Mouse (Mus musculus) brown adipose tissue, adult 24 weeks (tissue): Measurements from ENCODE around the gene Pknox2. TPM values are rescaled to one million over a fixed set of nuclear protein-coding genes. Genes with fewer than 3 reads are reported as not detected.

Experiments
- H3K27ac ChIP-seq: fragments of 200-500 bp; replicated peaks from 2 replicates; pipeline ENCODE4 v1.5.1; 2012; ENCODE audit warnings: low read depth, mild to moderate bottlenecking, low read length
- H3K4me1 ChIP-seq: fragments of 200-500 bp; 2 replicates; pipeline ENCODE4 v1.6.1; 2012; ENCODE audit warnings: low read length, mixed read lengths; ENCODE audit not compliant: control insufficient read depth, insufficient read depth, insufficient read length
- H3K4me3 ChIP-seq: fragments of 200-500 bp; 2 replicates; pipeline ENCODE4 v1.5.1; 2012; ENCODE audit warnings: low read depth, mild to moderate bottlenecking, low read length, moderate library complexity; ENCODE audit not compliant: insufficient read depth
- polyA plus RNA-seq: library from polyadenylated mRNA; stranded (reverse); fragments of >200 nt; gene quantifications from 2 replicates; pipeline ENCODE4 v1.2.4, GENCODE M21; 2012; ENCODE audit not compliant: missing spikeins, insufficient read depth, insufficient read length

The Pknox2 gene
- polyA plus RNA-seq, 1 experiment, result 1.7 TPM

DNA sequence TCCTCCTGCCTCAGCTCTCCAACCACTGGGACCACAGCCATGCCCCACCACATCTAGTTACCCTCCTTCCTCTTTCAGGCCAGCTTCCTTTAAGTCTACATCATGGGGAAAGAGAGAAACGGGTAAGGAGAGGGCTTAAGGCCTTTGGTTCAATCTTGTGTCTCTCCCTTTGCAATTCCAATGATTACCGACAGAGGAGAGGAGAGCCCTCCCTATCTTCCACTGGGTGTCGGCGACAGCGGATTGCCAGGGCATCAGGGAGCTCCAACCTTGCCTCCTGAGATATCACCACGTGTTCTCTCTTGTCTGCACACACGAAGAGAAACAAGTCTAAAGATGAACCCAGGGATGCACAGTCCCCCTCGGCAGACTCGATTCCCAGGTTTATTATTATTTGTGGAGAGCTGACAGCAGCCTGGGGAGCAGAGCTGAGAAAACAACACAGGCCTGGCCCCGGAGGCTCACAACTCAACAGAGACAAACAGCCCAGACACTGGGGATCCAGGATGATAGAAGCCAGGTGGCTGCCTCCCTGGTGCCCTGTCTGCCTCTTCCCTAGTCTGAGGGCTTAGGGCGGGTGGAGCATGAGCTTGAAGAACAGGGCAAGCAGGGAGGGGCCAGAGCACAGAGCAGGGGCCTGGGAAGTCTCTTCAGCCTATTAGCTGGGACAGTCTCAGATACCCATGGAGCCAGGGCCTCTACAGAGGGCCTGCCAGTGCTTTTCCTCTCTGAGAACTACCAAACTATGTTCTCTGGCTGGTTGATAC, 170.4 kb downstream of the Pknox2 start:
- no peak overlapping the region for H3K27ac ChIP-seq
- no peaks in the 10 kb centered on the region for H3K4me1 ChIP-seq
- H3K4me3 ChIP-seq, result no peak overlapping the region

DNA sequence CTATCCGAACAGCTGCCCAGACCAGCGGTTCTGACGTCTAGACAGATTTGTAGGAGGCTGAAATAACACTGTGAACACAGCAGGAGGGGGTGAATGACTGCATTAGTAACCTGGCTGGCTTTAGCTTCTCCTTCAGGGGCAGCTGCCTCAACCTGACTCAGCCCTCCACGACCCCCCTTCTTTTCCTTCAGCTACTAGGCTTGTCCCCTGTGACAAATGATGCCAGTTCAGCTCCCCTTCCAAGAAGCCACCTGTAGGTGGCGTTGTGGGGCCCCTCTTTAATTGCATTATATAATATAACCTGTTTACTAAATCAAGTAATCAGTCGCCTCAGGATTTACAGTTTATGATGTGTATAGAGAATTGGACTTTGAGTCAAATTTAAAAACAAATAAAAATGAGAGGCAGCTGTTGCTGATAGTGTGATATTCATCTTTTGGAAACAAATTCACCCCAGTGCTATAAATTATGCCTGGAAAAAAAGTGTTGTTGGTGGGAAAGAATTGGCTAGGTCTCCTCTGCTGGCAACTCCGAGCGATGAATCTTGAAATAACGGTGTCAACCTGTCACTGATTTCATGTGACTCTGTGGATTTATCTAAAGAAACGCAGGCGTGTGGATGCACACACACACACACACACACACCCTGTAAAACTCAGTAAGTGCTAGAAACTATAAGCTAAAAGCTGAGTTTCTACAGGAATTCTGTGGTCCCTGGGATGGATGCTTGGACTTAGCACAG, 173.6 kb downstream of the Pknox2 start:
- H3K27ac ChIP-seq, result no peak overlapping the region
- no peak overlapping the region for H3K4me3 ChIP-seq
- no peaks in the 10 kb centered on the region for H3K4me1 ChIP-seq

DNA sequence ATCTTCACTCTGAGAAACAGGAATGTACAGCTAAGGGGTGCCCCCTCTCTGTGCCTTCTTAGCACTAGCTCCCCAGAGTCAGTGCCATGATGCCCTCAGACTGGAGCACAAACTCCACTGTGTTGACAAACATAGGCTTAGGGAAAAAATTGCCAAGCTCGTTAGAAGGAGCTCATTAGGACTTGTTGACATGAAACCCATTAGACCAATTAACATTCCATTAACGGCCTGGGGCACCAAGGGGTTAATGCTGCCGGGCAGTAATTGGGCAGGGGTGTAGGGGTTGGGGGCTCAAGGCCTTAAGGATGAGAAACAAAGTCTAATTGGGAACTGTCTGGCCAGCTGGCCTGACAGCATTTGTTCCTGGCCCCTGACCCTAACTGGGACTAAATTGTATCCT, 175.1 kb downstream of the Pknox2 start:
- no peak overlapping the region for H3K27ac ChIP-seq
- H3K4me1 ChIP-seq, result no peaks in the 10 kb centered on the region
- H3K4me3 ChIP-seq, result no peak overlapping the region

DNA sequence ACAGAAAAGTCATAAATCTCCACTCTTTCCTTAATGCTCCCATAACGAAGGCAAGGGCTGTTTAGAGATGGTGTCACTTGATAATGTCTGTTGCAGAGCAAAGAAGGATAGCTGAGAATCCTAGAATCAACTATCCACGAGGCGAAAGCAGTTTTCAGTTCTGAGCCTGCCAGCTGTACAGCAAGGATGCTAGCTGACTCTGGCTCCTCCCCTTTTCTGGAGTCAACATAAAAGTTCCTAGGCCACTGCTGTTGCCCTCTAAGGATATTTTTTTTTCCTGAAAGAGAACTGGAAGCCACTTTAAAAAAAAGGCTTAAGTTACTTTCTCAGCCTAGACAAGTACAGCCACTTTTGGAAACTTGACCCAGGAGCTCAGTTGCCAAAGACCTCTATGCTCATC, 176.1 kb downstream of the Pknox2 start:
- Histone ChIP-seq H3K27ac (no peak overlapping the region), H3K4me3 (no peak overlapping the region), H3K4me1 (no peaks in the 10 kb centered on the region)

DNA sequence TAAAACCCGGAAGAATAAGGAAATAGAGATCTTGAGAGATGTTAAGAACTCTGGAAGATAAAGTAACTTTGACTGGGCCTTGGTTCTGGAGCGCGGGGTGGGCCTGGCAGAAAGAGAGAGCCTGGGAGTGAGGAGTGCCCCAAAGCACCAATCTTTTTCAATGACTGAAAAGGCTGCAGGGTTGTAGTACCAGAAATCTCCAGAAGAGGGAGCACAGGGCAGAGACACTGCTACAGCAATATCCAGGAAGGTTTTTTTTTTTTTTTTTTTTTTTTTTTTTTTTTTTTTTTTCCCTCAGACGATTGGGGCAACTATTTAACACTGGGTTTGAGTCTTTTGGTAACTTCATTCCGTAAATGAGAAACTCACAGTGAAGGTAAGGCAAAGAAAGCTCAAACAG, 176.6 kb downstream of the Pknox2 start:
- H3K27ac ChIP-seq, result no peak overlapping the region
- no peaks in the 10 kb centered on the region for H3K4me1 ChIP-seq
- H3K4me3 ChIP-seq, result no peak overlapping the region

DNA sequence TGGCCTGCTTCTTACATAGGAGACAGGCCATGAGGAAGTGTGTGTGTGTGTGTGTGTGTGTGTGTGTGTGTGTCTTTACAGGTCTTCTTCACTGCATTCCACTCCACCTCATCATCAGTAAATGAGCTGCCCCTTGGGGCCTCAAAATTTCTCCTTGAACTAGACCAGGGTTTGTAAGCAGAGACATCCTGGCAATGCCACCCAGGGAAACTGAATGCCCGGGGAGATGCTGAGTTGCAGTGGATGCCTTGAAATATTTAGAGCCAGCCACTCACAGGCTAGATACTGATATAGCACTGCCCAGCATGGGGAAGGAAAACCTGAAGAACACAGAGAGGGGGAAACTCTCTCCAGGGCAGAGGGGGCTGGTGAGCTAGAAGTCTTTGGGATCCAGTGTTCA, 178.1 kb downstream of the Pknox2 start:
- no peak overlapping the region for H3K4me3 ChIP-seq
- H3K27ac ChIP-seq, result no peak overlapping the region
- no peaks in the 10 kb centered on the region for H3K4me1 ChIP-seq

DNA sequence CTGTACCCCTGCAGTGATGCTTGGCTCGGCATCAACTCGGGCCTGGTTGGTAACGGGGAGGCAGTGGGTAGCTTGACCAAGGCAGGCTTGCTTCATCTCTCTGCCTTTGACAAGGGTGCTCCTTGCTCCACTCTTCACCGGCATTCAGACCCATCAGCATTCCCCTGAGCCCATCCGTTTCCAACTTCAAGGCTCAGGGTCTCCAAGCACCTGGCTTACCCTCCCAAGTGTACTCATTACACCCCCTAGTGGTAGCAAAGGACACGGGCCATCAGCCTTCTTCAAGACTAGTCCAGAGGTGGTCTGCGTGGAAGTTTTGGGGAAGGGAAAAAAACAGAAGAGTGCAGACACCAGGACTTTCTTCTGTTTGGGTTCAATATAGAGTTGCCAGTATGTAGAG, 178.5 kb downstream of the Pknox2 start:
- H3K4me1 ChIP-seq, result no peaks in the 10 kb centered on the region
- H3K27ac ChIP-seq, result no peak overlapping the region
- no peak overlapping the region for H3K4me3 ChIP-seq

DNA sequence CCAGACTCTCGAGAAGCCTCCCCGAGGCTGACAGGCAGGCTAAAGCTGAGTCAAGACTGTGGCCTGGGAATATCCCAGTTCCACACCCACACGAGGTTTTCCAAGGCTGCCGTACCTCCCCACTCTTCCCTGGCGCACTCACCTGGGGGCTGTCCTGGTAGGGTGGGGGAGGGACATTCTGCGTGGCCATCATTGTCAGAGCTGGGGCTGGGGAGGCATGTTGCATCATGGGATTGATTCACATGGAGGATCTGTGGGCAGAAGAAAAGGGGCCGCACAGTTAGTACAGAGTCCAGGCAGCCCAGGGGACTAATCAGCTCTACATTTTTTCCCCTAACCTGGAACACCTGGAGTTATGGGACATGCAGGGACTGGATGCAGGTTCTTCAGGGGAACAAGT, 179.0 kb downstream of the Pknox2 start:
- Histone ChIP-seq H3K4me3 (no peak overlapping the region), H3K4me1 (no peaks in the 10 kb centered on the region), H3K27ac (no peak overlapping the region)

DNA sequence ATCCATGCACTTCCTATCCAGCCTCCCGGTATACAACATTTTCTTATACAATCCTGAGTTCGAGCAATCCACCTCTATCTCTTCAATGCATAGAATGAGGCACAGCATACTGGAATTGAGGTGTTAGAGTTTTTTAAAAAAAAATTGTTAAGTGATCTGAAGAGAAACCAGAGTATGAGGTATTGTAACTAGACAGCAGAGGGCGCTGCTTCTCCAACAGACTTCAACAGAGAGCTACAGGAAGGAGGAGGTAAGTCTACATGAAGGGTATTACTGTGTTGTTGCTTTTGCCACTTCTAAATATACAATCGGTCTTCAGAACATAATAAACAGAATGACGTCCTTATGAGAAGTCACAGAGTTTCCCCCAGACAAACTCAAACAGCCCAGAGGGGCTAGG, 181.5 kb downstream of the Pknox2 start:
- Histone ChIP-seq H3K27ac (no peak overlapping the region), H3K4me1 (no peaks in the 10 kb centered on the region), H3K4me3 (no peak overlapping the region)

DNA sequence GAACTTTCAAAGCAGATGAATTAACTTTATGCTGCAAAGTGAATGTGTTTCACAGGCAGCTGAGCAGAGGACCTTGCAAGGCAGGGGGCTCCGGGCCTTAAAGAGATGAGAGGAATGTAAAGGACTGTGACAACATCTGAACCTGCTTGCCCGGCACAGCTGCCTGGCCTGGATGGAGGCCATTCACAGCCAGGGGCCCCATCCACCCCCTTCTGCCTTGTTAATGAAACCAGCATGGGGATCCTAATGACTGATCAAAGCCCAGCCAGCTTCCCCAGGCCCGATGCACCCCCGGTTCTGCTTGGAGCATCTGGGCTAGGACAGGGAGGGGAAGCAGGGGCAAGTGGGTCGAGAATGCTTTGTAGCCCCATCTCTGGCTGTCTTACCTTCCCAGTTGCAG, 183.0 kb downstream of the Pknox2 start:
- Histone ChIP-seq H3K4me1 (no peaks in the 10 kb centered on the region), H3K4me3 (no peak overlapping the region), H3K27ac (no peak overlapping the region)

DNA sequence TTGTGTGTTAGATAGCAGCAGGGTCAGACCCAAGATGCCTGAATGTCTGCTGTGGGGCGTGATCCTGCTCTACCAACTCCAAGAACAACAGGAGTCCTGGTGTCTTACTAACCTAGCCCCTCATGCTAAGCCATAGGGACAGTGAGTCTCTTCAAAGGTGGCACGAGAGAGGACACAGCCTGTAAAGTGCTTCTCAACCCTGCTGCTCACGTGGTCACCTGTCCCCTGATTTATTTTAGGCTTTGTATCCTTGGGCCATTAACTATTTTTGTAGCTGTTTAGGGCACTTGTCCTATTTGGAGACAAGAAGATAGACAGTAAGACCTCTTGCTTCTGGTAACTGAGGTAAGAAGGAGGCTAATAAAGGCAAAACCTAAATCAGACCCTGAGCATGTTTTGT, 183.7 kb downstream of the Pknox2 start:
- Histone ChIP-seq H3K4me1 (no peaks in the 10 kb centered on the region), H3K4me3 (no peak overlapping the region), H3K27ac (no peak overlapping the region)

DNA sequence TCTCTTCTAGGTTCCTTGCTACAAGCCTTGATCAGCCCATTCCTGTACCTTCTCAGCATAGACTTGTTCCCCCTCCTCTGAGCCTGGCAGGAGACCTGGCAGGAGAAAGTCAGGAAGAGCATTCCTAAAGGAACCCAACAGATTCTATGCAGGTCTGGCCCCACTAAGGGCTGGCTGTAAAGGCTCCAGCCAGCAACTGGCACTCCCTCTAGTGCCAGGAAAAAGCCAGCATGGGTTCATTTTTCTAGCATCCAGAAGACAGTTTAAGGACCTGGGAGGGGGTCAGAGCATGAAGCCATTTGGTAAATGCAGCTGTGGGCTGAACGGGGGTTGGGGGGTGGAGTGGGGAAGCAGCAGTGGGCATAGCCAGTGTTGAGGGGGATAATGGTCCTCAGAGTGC, 185.3 kb downstream of the Pknox2 start:
- H3K4me3 ChIP-seq, result no peak overlapping the region
- no peaks in the 10 kb centered on the region for H3K4me1 ChIP-seq
- H3K27ac ChIP-seq, result no peak overlapping the region

DNA sequence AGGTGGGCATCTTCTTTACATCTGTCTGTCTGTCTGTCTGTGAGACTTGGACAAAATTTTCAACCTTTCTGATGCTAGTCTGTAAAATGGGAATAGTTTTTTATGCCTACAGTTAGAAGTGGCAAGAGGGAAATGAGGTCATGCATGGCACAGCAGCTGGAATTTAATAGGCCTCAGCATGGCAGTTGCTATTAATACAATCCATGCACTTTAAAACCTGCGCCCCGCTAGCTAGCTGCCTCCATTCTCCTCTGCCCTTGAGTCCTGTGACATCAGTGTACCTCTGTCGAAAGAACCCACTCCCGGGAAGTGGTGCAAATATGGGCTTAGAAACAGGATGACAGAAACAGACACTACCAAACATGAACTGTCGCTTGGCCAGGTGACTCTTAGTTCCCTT, 186.1 kb downstream of the Pknox2 start:
- no peak overlapping the region for H3K4me3 ChIP-seq
- H3K4me1 ChIP-seq, result no peaks in the 10 kb centered on the region
- H3K27ac ChIP-seq, result no peak overlapping the region

DNA sequence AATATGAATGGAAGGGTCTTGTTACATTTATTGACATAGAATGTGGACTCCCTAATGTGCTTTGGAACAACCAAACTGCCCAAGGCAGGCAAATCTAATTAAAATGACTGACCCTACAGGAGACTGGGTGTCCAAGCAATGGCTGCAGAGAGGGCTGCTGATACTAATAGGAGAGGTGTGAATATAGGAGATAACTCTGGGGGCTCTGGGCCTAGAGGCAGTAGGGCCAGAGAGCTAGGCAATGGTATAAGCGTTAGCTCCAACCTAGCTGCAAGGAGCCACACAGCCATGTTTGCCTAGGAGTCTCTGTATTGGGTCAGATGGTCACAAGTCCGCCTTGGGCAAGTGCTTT, 196.1 kb downstream of the Pknox2 start:
- Histone ChIP-seq H3K4me1 (no peaks in the 10 kb centered on the region), H3K27ac (no peak overlapping the region), H3K4me3 (no peak overlapping the region)

DNA sequence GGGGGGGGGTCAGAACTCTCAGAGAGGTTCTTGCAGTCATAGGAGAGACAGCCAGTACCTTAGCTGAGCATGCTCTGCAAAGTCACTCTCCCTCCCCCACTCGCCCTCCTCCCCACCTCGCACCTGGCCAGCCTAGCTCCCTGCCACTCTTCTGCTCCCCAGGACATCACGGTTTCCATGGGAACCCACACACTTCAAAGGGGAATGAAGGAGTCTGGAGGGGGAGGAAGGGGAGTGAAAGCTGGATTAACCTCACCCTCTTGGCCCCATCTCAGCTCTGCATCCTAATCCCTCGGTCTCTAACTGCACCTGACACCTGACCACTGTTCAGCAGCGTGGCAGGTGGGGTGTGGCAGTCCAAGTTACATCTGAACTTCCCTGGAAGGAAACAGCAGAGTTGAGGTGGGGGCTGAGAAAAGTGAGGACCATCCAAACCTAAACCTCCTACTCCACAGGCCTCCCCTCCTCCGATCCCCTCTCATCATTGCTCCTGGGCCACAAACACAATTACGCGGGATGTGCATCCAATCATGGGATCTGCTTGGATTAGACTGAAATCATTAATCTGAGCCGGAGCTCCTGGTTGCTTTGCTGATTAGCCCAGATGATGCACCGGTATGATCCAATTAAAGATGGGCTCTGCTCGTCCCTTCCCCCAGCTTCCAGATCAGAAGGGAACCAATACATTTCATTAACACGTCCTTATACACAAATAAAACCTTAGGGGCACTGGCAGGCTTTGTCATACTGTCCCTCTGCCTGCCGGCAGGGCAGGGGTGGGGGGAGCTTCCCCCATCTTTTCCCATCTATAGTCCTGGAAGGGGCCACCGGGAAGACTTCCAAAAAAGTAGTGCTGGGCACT, 196.7 kb downstream of the Pknox2 start:
- no peak overlapping the region for H3K4me3 ChIP-seq
- no peak overlapping the region for H3K27ac ChIP-seq
- no peaks in the 10 kb centered on the region for H3K4me1 ChIP-seq
